Mouse (Mus musculus) adrenal gland, postnatal 14 days (tissue): ENCODE data around the gene Rfesd. TPM values are rescaled to one million over a fixed set of nuclear protein-coding genes. Genes with fewer than 3 reads are reported as not detected.

Experiments
- DNase-seq: peaks from one replicate; pipeline ENCODE4 v3.0.0; 2021; ENCODE audit warnings: mixed read lengths
- total RNA-seq: library from RNA; stranded (reverse); gene quantifications from 2 replicates; pipeline ENCODE4 v1.2.3, GENCODE M21; 2021

Gene Rfesd
- total RNA-seq, 1 experiment from 2014 or later = 17.3 TPM

GRCm38 (mm10) chr13:75981901-75982300 lies 36.6 kb downstream of the Rfesd start:
- peak; percentile 7 for DNase-seq

GRCm38 (mm10) chr13:75976649-75977048 lies 41.9 kb downstream of the Rfesd start:
- no peak for DNase-seq

GRCm38 (mm10) chr13:75976218-75976617 lies 42.3 kb downstream of the Rfesd start:
- no peak for DNase-seq

- no peak for DNase-seq
These were observed 42.9 kb downstream of the Rfesd start for GRCm38 (mm10) chr13:75975629-75976028.

DNA sequence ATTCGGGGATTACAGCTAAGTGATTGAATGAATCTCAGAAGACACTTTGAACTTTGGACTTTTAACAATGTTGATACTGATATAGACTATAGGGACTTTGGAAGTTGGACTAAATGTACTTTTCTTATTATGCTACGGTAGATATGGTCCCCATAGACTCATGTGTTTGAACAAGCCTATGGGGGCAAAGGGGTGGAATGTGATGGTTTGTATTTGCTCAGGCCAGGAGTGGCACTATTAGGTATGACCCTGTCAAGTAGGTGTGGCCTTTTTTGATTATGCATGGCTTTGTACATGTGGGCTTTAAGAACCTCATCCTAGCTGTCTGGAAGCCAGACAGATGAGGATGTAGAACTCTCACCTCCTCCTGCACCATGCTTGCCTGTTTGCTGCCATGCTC lies 44.0 kb downstream of the Rfesd start:
- no peak for DNase-seq

DNA sequence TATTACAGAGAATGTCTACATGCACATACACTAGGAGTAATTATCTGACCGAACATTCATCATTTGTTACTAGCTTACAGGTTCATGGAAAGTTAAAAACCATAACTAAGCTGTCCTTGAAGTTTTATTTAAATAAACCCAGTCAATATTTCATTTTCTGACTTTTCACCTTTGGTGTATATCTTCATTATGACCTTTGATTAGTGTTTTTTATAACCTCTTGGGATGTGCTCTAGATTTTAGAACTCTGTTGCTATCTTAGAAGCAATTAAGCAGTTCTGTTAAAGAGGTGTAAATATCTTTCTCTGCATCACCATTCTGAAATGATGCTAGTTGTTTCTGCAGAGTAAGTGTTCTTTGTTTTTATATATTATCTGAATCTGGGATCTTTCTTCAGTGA lies 51.7 kb downstream of the Rfesd start, which contains the start of gene Spata9:
Gene Spata9 (plus strand): TSS at position 301 of the 400 bp plus-strand sequence.
- DNase-seq = no peak

DNA sequence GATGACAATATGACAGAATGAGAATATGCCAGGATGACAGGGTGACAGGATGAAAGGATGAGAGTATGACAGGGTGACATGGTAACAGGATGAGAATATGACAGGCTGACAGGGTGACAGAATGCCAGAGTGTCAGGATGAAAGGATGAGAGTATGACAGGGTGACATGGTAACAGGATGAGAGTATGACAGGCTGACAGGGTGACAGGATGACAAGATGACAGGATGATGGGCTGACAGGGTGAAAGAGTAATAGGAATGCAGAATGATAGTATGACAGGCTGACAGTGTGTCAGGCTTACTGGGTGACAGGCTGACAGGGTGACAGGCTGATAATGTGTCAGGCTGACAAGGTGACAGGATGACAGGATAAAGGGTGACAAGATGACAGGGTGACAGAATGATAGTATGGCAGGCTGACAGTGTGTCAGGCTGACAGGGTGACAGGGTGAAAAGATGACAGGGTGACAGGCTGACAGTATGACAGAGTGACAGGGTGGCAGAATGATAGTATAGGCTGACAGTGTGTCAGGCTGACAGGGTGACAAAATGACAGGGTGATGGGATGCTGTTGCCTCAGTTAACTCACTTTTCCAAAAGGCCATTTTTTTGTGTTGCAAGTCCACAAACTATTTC lies 63.0 kb downstream of the Rfesd start:
- no peak for DNase-seq

Other genes starting within 250 kb of the Rfesd start
- gene Glrx, start 178.9 kb downstream of the Rfesd start, total RNA-seq = 27.9 and 28.8 TPM in 2 replicates
- gene Rhobtb3, start 74.8 kb downstream of the Rfesd start, total RNA-seq = 10.6 and 11.7 TPM in 2 replicates
- gene Spata9, start 51.6 kb downstream of the Rfesd start, total RNA-seq = not detected in 2 replicates
- gene Gpr150, start 38.3 kb upstream of the Rfesd start, total RNA-seq = not detected in 2 replicates
- 6.7 and 7.7 TPM in 2 replicates for gene Arsk, start 79.9 kb upstream of the Rfesd start, total RNA-seq
- gene Ttc37, start 80.0 kb upstream of the Rfesd start, total RNA-seq = 24.6 and 27.6 TPM in 2 replicates